Mouse (Mus musculus) liver (tissue): ENCODE data around the gene Ankdd1a.

Experiments
- DNase-seq: peaks from one replicate; pipeline ENCODE4 v3.0.0-alpha.2; 2020; ENCODE audit warnings: mixed read lengths

Gene Ankdd1a

DNA sequence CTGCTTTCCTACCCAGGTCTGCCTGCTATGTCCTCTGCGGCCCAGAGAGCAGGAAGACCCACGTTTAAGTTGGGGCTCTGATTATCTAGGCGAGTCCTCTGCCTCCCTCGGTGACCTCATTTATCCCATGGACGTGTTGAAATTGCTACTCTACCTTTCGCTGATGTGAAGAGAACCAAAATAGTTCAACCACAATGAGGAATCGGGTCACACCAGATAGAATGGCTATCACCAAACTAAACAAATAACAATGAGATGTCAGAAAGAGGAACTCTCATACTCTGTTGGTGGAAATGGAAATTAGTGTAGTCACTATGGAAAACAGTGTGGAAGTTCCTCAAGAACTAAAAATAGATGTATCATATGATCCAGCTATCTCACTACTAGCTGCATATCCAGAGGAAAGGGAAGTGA is 22.1 kb upstream of the Ankdd1a start:
- DNase-seq: no peak

GRCm38 (mm10) chr9:65541126-65542068 is 21.4 kb upstream of the Ankdd1a start:
- peak; percentile 61 for DNase-seq

- DNase-seq: no peak
These were observed 19.7 kb upstream of the Ankdd1a start for GRCm38 (mm10) chr9:65539697-65540096.

- no peak for DNase-seq
These were observed 18.1 kb upstream of the Ankdd1a start for GRCm38 (mm10) chr9:65537901-65538630.

DNA sequence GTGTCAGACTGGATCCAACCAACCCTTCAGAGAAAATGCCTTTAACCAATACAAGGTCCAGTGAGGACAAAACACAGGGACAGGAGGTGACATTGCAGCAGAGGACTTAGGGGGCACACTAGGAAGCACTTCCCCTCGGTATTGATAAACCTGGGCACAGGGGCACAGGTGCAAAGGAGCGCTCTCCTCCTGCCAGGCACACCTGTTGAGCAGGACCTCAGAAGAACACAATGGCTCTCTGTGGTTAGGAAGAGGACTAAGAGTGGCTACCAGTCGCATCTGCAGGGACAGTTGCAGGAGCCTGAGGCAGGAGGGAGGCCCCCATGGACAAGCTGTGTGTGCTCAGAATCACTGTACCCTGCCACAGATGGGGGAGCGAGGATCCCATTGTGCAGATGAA is 16.5 kb upstream of the Ankdd1a start:
- DNase-seq: no peak

DNA sequence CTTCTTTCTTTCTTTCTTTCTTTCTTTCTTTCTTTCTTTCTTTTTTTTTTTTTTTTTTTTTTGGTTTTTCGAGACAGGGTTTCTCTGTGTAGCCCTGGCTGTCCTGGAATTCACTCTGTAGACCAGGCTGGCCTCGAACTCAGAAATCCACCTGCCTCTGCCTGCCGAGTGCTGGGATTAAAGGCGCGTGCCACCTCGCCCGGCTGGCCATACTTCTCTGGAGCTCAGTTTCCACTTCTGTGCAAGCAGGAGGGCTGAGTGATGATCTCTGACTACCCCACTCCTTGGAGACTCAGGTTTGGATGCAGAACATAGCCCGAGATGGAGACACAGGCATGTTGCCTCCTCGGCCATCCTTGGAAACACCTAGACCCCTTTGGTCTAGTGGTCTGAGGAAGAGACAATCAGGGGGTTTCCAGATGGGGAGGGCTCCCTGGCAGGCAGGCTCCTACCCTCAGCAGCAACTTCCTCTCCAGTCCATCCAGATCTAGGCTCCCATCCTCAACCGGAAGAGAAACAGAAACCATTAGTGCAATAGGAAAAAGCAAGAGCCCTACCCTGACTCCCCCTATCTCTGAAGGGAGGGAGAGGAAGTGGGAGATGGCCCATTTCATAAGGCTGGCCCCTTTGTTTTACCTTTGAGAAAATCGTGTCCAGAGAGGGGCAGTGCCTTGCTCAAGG is 15.9 kb upstream of the Ankdd1a start:
- DNase-seq: no peak

DNA sequence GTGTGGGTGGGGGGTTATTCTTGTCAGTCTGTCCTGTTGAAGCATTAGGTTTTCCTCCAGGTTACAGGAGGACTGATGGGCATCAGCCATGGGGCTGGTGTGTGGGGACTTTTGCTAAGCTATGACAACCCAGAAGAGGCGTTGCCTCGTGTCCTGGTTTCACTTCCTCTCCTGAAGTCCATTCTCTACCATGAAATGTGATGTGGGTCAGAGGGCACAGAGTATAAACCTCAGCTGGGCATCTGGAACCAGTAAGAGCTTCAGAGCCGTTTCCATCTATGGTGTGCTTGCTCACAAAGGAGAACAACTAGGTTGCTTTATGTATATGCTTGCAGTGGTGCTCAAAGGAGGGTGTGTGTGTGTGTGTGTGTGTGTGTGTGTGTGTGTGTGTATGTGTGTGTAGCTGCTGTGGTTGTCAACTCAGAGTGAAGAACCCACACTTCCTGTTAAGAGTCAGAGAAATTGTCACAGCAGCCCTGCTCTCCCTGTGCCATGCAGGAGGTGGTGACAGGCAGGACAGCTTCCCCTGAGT is 15.3 kb upstream of the Ankdd1a start:
- no peak for DNase-seq

GRCm38 (mm10) chr9:65534111-65534510 is 14.1 kb upstream of the Ankdd1a start:
- DNase-seq: no peak

DNA sequence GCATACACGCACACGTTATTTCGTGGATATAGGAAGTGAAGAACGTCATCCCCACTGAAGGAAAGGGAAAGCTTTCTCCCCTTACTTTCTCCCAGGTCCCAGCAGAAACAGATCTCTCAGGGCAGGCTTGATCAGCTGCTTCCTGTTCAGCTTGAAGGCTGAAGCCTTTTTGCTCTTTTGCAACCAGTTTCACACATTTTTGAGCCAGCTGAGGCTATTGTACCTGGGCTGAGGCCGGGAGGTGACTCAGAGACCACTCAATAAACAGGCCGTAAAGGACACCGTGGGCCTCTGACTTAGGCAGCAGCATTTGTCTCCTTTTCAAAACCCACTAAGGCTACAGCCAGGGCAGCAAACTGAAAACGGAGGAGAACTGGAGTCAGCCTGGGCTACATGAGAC is 13.0 kb upstream of the Ankdd1a start:
- DNase-seq: no peak

DNA sequence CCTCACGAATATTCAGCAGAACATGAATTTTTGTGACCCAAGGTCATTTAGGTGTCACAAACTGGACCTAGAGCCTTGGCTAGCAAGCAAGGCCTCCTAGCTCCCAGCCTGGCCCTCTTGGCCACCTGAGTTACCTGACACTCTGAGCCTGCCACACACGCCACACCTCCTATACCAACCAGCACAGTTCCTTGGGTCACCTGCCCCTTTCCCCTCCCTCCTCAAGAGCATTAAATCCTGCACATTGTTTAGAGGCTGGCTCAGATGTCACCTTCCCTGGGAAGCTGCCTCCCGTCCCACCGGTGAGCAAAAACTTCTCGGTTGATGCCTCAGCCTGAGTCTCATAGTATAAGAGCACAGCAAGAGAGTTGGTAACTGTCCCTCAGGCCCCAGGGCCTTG is 11.3 kb upstream of the Ankdd1a start:
- no peak for DNase-seq

GRCm38 (mm10) chr9:65529659-65530058 is 9.7 kb upstream of the Ankdd1a start:
- peak; percentile 89 for DNase-seq

- DNase-seq: peak; percentile 90
These were observed 8.5 kb upstream of the Ankdd1a start for GRCm38 (mm10) chr9:65528417-65529038.

GRCm38 (mm10) chr9:65525445-65526195 is 5.6 kb upstream of the Ankdd1a start:
- no peak for DNase-seq

DNA sequence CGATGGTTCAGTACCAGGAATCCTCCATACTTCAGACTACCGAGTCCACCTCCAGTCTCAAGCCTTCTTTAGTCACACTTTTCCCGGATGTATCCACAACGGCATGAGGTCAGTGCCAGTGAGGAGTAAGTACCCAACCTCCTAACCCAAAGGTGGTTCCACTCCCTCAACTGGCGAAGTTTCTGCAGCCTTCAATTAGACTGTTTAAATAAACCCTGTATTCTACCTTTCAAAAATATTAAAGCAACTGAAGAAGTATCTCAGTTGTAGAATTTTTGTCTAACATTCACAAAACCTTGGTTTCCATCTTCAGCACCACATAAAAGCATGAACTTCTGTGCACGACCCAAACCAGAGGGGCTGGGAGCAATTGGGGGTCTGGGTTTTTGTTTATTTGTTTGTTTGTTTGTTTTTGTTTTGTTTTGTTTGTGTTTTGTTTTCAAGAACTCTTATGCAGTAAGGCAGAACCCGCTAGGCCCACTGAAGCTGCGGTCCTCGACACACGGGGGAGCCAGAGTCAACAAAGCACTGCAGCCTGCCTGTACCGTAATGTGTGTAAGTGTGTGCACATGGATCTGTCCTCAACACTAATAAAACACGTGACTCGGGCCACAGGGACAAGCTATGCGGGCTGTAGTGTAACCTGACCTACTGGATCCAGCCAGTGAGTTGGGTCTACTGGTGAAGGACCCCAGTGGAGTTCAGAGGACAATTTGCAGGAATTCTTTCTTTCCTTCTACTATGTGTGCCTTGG is 3.8 kb upstream of the Ankdd1a start:
- DNase-seq: peak; percentile 86

- no peak for DNase-seq
These were observed 498 bp upstream of the Ankdd1a start for GRCm38 (mm10) chr9:65520505-65520876.

DNA sequence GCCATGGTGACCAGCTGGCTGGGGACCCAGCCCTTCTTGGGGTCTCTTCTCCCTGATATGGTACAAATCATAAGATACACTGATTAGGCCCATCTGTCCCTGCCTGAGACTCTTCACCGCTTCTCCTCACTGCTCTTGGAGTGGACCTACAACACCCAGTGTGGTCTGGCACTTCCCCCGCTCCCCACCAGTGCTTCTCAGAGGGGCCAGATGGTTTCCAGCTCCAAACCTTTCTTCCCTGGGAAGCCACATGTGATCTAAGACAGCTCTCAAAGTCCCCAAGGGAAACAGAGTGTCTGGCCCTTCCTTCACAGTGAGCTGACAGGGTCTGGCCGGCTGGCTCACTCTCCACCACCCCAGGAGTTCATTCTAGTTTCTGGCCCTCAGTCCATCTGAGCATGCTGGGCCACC is 5.1 kb downstream of the Ankdd1a start:
- DNase-seq: no peak

DNA sequence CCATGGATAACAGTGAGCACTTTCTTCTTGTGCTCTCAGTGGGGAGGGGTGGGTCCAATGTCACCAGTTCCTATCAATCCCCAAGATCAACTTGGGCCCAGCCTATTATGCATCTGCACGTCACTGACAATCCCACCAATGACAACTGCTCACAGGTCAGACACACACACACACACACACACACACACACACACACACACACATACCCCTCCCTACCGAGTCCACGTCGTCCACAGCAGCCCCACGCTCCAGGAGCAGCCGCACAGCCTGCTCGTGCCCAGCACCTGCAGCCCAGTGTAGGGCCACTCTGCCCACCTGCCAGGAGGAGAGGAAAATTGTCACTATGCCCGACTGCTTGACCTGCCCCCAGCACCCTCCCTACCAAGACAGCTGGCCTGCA is 5.6 kb downstream of the Ankdd1a start:
- no peak for DNase-seq

DNA sequence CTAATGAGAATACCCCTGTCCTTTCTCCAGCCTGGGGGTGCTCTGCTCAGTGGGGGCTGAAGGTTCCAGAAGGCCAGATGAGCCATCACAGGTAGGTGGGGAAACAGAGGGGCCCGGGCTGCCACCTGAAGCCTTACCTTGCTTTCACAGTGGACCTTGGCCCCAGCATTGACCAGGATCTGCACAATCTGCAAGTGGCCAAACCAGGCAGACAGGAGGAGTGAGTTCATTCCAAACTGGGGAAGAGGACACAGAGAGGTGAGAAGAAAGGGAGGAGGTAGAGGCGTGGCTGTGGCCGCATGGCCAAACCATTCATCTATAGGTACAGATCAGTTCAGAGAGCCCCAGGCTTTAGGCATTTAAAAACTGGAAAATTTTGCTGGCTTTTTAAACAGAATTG is 7.5 kb downstream of the Ankdd1a start:
- DNase-seq: no peak

DNA sequence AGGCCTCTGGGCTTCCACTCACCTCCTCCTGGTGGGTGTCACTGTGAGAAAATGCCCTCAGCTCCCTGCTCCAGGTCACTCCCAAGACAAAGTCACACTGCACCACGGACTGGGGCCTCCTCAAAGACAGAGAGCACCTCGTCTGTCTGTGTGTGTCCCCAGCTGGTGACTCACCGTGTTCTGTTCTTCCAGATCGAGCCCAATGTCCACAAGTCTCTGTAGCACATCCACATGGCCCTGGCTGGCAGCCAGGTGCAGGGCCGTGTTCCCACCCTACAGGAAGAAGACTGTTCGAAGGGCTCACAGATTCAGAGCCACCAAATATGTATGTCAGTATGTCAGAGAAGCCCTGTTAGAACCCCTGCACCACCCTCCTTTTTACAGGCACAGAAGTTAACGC is 11.5 kb downstream of the Ankdd1a start:
- no peak for DNase-seq

DNA sequence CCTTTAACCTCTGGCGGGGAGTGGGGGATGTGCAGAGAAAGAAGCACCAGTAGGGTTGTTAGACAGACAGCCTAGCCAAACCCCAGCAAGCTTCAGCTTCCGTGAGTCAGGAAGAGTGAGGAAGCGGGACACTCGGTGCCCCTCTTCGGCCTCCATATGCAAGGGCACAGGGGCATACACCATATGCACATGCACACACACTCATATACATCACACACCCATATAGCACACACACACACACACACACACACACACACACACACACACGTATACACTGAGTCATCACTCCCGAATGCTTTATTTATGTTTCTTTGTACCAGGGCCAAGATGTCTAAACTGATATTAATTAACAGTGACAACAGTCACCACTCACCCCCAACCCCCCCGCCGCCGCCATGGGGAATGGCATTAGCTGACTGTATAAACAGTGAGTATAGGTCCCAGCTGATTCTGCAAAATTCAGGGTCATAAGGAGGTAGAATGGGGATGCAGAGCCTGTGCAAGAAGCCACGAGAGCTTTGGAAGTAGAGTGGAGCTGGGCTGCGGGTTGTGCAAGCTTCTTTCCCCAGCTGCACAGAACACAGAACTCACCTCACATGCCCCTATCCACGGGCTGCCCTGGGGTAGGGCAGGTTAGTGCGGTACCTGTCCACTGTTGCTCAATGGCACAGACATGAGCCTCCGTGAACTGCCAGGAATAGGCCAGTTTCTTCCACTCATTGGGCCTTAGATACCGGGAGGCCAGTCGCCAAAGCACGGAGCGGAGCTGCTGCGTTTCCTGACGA is 17.1 kb downstream of the Ankdd1a start:
- no peak for DNase-seq
